ENCODE assay signal across 18 mouse cellular contexts in the genomic region with DNA sequence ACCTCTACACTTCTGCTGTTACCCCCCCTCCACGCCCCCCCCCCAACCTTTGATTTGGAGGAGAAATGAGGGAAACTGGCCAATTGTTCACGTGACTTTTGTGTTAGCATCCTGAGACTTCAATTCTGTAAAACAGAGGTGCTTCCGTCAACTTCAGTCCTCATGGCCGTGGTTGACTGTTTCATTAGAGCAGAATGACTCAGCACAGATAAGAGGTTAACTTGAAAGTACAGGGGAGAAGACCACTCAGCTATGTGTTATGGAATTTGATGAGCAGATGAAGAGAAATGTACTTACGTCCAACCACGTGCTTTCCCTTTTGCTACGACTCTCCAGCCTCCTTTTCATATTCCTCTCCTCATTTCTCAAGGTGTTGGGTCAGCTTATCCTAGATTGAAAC.
"Had no signal": no experiment of that assay in that cellular context is flagged by ENCODE, and none has a peak within 500 bp of the region (broad histone marks: within the 10 kb centered on the region; RNA-seq: fewer than 3 reads in every experiment).

No protein-coding gene starts in this region.

- H3K9ac ChIP-seq: limb, embryonic 13.5 days; liver, embryonic 12.5 days; liver, embryonic 15.5 days; lung, embryonic 15.5 days had no signal

- H3K4me3 ChIP-seq: layer of hippocampus, adult 2 months; limb, embryonic 10.5 days; limb, embryonic 13.5 days; liver, embryonic 12.5 days; liver, embryonic 15.5 days; lung, embryonic 15.5 days; megakaryocyte, embryonic 14.5 days; midbrain, embryonic 10.5 days had no signal

- H3K4me1 ChIP-seq: limb, embryonic 10.5 days; limb, embryonic 13.5 days; liver, embryonic 12.5 days; liver, embryonic 15.5 days; lung, embryonic 15.5 days; megakaryocyte, embryonic 14.5 days; midbrain, embryonic 10.5 days had no signal

- H3K27ac ChIP-seq: layer of hippocampus, adult 2 months; limb, embryonic 10.5 days; limb, embryonic 13.5 days; liver, embryonic 12.5 days; liver, embryonic 15.5 days; lung, embryonic 15.5 days; midbrain, embryonic 10.5 days had no signal

- DNase-seq: kidney, postnatal 14 days; kidney, postnatal 4 days; layer of hippocampus, adult 9-11 months; liver; lung, adult 18-20 months; lung, postnatal 10 days; lung, postnatal 36 days; midbrain, embryonic 14.5 days; thymus, adult 18-20 months; thymus, postnatal 36 days had no signal

- H3K27me3 ChIP-seq: limb, embryonic 13.5 days; liver, embryonic 12.5 days; liver, embryonic 15.5 days; lung, embryonic 15.5 days; megakaryocyte, embryonic 14.5 days had no signal

- H3K36me3 ChIP-seq: limb, embryonic 10.5 days; limb, embryonic 13.5 days; liver, embryonic 12.5 days; liver, embryonic 15.5 days; lung, embryonic 15.5 days; midbrain, embryonic 10.5 days had no signal

- H3K9me3 ChIP-seq: limb, embryonic 10.5 days; limb, embryonic 13.5 days; liver, embryonic 12.5 days; liver, embryonic 15.5 days; lung, embryonic 15.5 days; midbrain, embryonic 10.5 days had no signal
